Mouse (Mus musculus) heart, postnatal 0 days (tissue): ENCODE data around the gene Zw10.

Experiments
- CTCF ChIP-seq: IDR thresholded peaks from 2 replicates; pipeline ENCODE4 v1.5.1; 2016; ENCODE audit warnings: antibody characterized with exemption, control low read depth, low read depth
- EP300 ChIP-seq: IDR thresholded peaks from 2 replicates; pipeline ENCODE4 v1.6.1; 2016; ENCODE audit warnings: antibody characterized with exemption, low read depth

- TF ChIP-seq CTCF (no peak), EP300 (no peak)
Observed at GRCm38 (mm10) chr9:49034764-49035163, 20.6 kb upstream of the Zw10 start.
